Mouse (Mus musculus) urinary bladder, postnatal 36 days (tissue): ENCODE data around the gene Far2.
"Not testable (repeated sequence)": the region's sequence is repeated elsewhere in the genome, so short reads cannot be mapped to it uniquely, and the experiment has no call there.

Experiments
- DNase-seq, 2 experiments: peaks; one replicate each; pipeline ENCODE4 v3.0.0; 2022; ENCODE audit warnings: low spot score in 2 of 2, mixed read lengths in 1 of 2

The Far2 gene

DNA sequence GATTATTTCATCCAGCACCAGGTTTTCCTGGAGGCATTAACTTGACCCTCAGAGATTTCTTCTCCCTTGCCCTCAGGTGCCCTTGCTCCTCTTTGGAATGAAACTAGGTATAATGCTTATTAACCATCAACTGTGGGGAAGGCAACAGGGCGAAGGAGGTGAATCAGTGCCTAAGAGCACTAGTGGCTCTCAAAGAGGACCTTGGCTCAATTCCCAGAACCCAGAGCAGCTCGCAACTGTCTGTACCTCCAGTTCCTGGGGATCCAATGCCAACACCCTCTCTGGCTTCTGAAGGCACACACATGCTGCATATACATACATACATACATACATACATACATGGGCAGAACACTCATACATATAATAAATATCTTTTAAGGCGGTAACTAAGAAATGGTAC is 69.8 kb downstream of the Far2 start:
- DNase-seq, result no peak

DNA sequence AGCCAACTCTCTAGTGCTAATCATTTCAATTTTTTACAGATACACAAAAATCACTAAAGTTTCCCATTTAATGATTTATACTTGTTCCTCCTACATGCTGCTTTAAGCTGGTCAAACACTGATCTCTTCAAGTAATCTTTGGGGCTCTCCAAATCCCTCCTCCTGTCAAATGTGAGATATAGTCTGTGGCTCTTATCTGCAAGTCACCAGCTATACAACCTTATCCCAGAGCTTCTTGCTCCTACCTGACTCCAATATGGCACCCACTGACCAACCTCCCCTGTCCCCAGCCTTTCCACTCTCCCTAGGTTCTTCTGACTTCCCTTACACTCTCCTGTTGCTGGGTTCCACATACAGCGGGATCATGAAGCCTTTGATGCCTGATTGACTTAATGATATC is 70.6 kb downstream of the Far2 start:
- no peak for DNase-seq

DNA sequence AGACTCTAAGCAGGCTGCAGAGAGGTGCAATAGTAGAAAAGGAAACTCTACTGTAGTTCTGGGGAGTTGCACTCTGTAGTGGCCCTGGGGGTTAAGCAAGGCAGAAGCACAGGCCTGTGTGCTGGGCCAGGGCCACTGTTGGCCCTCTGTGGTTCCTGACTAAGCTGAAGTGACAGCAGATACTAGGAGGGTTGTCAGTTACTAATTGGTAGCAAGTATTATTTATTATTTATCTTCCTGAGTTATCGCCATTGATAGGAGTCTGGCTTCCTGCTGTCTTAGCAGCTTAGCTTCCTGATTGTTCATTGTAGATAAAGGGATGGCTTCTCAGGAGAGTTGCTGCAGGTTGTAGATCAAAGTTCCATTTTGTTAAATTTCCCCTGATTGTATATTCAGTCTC is 73.6 kb downstream of the Far2 start:
- DNase-seq, result no peak

DNA sequence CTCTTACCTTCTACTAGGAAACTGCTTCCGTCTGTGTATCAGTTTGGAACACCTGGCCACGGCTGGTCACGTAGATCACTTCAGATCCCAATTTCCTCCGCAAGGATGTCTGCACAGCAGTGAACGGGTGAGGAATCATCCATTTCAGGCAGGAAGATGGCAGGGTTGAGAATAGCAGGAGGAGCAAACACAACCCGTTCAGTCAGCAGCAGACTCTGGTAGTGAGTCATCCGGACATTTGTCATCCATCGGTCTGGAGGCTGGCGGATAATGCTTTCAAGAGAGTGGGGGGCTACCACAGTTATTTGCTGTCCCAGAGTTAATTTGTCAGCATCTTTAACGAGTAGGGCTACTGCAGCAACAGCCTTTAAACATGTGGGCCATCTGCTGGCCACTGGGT is 79.8 kb downstream of the Far2 start:
- not testable (repeated sequence) for DNase-seq

DNA sequence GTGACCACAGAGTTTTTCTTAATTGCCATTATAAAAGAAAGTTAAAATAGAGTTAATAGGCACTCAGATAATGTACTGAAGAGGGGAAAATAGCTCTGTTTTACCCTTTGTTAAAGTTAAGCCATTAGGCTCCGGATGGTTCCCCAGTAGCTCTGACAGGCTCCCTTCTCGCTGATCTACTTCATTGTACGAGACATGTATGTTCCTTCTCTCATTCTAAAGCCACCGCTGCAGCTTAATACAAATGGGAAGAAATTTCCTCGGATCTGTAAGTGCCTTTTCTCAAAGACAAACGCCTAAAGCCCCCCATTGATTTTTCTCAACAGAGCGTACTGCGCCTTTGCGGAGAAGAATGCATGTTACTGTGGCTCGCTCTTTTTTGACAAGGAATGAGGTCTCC is 85.3 kb downstream of the Far2 start:
- no peak for DNase-seq

DNA sequence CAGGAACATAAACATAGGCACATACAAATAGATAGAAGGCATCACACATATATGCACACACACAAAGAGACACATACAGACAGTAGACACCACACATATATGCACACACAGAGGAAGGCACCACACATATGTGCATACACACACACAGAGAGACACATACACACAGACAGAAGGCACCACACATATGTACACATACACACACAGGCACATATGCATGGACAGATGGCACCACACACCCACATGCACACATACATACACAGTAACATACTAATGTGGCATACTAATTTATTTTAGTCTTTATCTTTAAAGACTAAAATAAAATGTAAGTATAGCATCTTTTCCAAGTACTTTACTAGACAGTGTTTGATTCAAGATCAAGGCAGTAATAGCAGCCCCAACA is 86.5 kb downstream of the Far2 start:
- no peak for DNase-seq

DNA sequence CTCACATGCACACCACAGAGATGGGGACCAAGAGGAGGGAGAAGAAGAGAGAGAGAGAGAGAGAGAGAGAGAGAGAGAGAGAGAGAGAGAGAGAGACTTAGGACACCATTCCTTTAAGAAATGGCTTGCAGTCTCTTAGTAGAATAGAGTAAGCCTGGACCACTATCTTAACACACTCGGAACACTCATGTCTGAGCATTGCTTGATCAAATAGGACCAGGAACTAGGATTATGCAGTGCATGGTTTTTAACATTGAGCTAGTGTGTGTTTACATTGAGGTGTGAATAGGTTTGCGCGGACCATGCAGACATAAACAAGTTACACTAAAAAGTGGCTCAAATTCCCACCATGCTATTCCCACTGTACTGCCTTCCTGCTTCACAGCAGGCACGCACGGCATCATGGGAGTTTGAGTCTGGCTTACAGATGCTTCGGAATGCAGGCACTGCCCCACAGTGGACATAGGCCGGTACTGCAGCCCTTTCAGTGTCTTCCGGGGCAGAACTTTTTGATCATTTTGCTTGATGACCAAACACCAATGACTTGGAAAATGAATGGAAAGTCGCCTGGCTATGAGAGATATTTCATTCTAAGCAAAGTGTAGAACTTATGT is 88.8 kb downstream of the Far2 start:
- peak; percentile 46 to 73 for DNase-seq

DNA sequence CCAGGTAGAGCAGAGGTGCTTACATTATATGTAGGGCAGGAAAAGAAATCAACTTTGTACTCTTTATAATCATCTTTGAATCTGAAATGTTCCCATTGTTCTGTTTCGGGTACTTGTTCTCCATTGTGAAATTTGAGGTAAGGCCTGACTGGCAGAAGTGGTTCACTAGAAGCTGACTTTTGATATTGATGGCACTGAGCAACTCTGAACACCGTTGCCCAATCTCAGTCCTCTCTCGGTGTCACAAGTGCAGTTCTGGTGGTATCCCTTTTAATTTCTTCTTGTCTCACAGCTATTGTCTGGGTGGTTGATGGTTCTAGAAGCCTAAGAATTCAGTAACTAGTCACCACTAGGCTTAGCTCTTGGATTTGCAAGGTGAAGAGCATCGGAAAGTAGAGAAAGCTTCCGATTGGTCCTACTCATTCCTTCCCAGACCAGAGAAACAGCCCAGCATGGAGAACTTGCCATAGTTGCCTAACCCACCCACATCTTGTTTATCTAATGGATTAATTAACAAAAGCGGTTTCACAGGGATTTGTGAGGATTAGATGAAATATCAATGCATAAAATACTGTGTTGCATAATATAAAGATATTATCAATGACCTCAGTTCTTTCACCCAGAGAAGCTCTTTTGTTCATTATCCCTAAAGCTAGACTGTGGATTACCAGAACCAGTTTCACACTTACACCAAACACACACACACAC is 92.4 kb downstream of the Far2 start:
- no peak for DNase-seq

DNA sequence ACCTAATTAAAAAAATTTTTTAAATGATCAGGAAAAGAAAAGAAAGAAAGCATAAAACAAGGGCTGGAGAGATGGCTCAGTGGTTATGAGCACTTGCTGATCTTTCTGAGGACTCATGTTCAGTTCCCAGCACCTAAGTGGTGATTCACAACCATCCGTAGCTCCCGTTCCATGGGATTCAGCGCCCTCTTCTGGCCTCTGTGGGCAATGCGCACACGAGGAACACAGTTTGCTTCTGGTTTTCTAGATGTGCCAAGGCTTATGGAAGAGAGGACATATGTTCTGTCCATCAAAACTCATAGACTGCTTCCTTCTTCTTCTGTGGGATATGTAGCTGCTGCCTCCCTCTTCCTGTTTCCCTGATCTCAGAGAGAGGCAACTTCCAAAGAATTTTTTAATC is 94.8 kb downstream of the Far2 start:
- DNase-seq, result no peak

DNA sequence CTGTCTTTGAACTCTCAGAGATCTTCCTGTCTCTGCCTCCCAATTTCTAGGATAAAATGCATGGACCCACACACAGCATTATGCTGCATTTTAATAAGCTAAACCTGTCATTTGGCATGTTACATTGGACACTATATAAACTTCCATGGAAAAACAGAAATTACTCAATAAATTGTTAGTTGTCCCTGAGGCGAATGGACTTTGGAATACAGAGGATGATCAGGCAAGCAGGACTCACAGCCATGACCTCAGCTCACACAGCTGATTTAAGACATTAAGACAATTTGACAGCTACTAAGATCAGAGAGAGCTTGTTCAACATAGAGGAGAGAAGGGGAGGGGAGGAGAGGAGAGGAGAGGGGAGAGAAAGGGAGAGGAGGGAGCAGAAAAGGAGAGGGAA is 95.4 kb downstream of the Far2 start:
- DNase-seq, result no peak

DNA sequence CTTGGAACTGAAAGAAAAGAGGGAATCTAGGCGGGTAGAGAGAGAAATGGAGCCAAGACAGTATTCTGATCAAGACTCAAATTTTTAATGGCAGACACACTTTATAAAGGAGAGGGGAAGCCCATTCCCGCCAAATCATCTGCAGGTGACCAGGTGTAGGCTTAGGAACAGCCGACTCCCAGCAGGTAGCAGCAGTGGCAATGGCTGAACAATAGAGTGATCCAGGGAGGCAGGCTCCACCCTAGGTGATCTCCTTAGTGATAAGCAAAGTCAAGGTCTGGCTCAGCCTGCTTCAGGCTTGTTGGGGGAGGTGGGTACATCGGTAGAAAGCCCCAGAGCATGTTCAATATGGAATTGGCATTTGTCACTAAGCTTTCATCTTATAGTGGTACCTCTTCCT is 105.2 kb downstream of the Far2 start:
- not testable (repeated sequence) for DNase-seq

DNA sequence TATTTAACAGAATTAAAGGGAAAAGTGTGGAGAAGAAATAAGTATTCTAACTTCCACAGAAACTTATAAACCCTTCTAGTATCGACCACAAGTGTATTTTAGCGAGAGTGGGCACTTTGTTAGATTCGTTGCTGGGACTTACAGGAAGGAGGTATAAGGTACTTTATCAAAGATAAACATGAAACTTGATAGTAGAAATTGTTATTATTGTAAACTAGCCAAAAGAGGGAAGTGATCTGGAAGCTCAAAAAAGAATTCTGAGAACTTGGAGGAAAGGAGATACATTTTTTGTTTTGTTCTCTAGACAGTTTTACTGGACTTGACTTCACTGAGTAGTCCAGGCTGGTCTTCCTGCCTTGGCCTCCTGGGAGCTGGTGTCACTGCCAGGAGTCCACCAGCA is 125.8 kb downstream of the Far2 start:
- DNase-seq, result no peak

DNA sequence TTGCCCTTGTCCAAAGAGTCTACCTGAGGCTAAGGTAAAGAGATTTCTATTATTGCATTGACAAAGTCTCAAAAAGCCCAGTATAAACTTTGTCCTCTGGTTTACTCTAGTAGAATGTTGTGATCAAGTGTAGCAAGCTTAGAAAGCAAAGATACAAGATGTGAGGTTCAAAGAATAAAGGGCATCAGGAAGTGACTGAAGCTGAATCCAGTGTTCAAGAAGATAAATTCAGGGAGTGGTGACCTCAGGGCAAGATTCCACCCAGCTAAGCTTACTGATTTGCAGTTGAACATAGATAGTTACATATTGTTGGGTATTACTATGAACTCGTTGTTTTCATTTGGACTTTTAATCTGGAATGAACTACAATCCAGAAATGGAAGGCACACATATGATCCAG is 138.6 kb downstream of the Far2 start:
- no peak for DNase-seq

DNA sequence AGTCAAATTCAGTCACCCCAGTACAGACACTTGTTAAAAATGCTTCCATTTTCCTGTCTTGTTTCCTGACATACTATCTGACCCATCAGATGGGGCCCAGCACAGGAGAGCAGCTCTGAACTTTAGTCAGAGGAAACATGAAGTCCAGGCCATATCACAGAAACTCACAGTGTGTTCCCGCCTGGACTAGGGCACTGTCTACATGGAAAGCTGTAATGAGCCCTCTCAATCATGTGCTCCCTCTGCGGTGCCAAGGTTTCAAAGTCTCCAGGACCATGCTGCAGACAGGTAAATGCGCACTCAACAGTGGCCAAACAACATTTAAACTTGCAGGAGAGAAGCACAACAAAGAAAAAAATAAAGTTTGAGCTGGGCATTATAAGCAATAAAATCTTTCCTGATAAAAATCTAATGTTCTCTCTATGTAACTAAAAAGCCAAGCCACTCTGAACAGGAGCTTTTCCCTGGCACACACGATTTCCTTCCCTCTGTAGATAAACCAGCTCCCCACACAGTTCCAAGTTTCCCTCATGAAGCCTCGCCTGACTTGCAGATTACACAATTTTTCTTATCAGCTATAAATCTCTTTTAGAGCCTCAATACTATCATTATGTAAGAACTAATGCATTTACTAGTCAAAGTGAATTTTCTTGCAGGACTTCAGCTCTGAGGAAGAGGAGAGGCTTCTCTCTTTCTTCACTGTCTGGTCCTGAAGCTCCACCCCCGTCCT is 147.1 kb downstream of the Far2 start:
- DNase-seq, result no peak

DNA sequence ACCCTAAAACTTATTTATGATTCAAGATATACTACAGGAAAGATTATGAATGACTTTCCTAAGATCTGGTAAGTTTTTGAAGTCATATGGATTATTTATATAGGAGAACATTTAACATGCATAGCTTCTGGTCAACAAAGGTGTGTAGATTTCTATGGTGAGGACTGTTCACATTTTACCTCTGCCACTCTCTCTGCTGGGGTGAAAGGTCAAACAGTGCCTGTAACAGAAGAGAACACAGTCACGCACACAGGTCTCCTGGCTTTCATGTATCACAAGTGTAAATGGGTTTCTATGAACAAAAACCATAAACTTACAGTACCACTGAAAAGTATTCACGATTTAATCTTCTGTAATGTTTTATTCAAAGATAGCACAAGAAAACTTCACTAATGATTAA is 152.1 kb downstream of the Far2 start:
- DNase-seq, result no peak

DNA sequence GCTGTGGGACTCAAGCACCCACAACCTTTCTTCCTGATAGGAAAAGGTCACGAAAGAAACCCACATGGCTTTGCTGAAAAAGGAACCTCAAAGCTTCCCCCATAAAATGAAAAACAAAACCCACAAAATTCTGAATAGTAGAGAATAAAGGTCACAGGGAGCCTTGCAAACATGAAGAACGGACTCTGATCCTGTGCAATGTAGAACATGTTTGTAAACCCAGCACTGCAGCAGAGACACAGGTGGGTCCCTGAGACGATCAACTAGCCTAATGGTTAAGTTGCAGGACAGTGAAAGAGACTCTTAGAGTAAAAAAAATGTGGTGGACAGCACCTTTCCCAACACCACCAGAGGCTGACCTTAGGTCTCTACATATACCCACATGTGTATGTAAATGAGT is 152.7 kb downstream of the Far2 start:
- DNase-seq, result no peak

DNA sequence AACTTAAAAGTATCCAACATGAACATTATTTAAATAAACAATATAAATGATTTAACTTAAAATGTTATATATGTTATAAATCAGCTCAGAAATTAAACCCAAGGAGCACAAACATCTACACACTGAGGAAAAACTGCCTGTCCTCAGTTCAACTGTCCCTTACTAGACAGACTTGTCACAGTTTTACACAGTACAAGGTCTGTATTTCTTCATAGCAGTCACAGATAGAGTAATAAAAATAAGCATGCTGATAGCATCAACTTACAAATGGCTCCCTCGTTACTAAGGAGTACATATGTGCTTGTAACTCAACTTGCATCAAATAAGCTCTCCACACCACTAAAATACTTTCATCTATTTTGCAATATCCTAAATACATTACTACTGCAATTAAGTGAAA is 158.1 kb downstream of the Far2 start:
- DNase-seq, result no peak

DNA sequence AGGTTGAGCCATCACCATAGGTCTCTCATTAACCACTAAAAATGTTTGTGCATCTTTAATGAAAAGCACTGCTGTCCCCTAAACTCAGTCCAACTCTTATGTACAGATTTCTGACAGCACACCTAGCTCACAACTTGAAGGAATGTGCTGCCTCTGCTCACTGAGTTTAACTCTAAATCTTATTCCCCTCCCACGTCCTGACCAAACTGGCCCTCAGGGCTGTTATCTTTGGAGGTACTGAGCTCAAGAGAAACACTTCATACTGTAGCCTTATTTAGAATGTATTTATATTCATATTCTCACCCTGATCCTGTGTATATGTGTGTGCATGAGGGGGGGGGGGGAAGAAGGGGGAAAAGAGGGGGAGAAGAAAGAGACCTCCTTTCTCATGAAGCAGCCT is 160.5 kb downstream of the Far2 start:
- DNase-seq, result no peak

DNA sequence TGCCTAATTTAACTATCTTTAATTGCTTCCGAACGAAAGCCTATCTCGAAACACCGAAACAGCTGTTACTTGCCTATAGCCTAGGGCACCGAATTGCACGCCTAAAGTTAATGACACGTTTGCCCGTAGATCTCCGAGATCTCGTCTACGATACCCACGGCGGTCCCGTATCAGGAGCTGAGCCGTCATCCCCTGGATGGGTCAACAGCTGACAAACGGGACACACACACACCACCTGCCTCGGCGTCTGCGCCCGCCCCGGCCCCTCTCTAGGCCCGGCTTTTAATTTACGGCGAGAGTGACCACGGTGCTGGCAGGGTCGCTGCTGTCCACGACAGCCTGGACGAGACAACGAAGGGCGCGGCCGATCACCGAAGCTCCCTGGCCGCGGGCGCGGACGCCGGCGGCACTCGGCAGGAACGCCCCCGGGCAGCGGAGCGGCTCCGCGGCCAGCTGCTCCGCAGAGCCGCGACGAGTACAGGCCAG is 164.4 kb downstream of the Far2 start:
- no peak for DNase-seq

DNA sequence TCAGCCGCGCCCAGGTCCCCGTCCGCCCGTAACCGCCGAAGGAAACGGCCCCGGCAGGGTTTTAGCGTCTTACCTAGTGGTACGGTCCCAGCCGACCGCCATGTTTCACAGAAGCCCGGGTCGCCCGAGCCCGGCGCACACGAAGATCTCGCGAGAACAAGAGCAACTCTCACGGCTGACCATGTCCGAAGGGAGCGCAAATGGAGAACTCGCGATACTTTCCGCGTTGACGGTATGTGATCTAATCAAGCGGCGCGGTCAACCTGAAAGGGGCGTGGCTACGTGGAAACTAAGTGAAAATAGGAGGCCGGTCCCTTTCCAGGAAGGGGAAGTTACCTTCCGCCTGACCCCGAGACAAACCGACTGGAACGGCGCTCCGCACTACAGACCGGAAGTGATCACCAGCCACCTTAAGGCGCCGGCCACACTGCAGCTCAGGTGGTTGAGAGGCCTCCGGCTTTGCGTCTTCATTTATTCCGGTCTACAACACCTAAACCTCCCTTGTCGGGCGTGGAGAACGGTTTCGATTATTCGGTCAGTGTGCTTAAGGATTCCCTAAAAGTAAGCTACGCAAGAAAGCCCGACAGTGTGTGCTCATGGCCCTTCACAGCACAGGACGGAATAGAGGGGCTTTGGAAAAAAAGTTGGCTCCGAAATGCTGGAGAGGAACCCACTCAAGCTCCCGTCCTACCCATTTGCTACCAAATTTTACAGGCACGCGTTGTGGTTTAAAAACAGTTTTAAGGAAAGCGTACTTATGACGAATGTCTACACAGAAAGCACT is 165.0 kb downstream of the Far2 start, which contains the start of gene Ergic2:
Gene Ergic2, minus strand, starts transcription at position 478 of the 784 bp plus-strand sequence.
- peak; percentile 97 to 98 for DNase-seq

DNA sequence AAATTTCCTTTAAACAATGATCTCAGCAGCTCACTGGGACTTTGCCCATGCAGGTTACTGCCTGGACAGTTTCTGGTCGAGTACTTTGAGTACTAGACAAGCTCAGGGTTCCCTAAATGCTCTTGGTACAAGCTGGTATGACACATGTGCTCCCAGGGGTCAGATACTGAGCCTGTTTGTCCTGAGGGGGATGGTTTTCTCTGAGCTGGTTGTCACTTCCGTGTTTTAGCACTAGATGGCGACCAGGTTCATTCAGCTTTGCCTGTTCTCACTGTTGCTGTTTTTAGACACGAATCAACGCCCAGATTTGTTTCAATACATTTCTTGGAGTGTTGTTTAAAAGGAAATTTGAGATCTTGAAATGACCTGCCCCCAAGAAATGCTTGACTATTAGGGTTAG is 167.7 kb downstream of the Far2 start:
- peak in 1 of 2 experiments; percentile 32 for DNase-seq

DNA sequence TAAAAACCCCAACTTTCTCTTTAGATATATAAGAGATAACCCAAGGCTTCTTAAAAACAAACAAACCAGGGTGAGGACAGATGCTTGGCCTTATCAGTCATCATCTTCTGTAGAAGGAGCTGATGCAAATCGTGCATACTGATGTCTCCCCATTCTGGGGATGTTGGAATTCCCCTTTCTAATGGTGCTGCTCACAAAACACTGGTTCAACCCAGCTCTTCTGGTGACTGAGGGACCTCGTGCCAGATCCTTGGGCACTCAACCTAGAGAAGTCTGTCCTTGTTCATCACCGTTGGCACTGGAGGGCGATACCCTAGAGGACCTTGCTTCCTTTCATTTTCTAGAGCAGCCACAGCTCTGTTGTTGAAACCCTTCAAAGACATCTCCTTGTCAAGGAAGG is 169.7 kb downstream of the Far2 start:
- DNase-seq, result no peak
